In the genomic region with DNA sequence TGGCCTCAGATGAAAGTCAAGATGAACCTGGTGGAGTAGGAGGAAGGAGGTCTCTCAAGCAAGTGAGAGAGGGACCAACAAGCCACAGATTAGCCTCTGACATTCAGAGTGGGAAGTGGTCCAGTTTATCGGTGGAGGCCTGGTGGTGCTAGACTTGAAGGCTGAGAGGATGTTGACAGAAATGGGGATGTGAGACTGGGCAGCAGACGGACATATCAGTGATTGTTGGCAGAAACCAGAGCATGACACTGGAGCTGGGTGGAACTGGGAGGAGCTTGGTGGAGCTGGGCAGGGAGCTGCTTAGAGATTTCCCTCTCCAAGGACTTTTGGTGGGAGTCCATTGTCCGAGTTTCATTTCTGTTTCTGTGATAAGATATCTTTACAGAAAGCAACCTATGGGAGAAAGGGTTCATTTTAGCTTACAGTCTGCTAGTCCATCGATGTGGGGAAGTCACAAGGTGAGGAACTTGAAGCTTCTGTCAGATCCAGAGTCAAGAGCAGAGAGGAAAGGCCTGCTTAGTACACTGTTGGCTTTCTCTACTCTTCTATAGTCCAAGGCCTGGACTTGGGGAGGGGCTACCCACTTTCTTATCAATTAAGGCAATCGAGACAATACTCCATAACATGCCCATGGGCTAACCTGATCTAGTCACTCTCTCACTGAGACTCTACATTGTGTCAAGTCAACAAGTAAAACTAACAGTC, we compare ENCODE assay signal across 12 mouse cellular contexts.
DNase-seq lines count a peak whose midpoint lies in the region; ATAC-seq lines count a peak whose summit lies in the region.
"Had no signal": no experiment of that assay in that cellular context is flagged by ENCODE, and none has a peak within 500 bp of the region (broad histone marks: within the 10 kb centered on the region; RNA-seq: fewer than 3 reads in every experiment).

No protein-coding gene starts in this region.

- no peak overlapping the region for H3K9ac ChIP-seq in liver, embryonic 11.5 days (ENCODE audit: low read depth, low read length)
- H3K9ac ChIP-seq: embryonic facial prominence, embryonic 15.5 days; limb, embryonic 15.5 days had no signal

- no peak overlapping the region for H3K27ac ChIP-seq in liver, embryonic 11.5 days (ENCODE audit: low read depth, low read length)
- H3K27ac ChIP-seq: embryonic facial prominence, embryonic 15.5 days; limb, embryonic 15.5 days had no signal

- no peaks in the 10 kb centered on the region for H3K9me3 ChIP-seq in liver, embryonic 11.5 days (ENCODE audit: control insufficient read depth, low read length)
- H3K9me3 ChIP-seq: embryonic facial prominence, embryonic 15.5 days; limb, embryonic 15.5 days had no signal

- H3K27me3 ChIP-seq in liver, embryonic 11.5 days (replicated peaks; ENCODE audit: control insufficient read depth, insufficient read depth, low read length): no peaks in the 10 kb centered on the region
- H3K27me3 ChIP-seq: embryonic facial prominence, embryonic 15.5 days; limb, embryonic 15.5 days had no signal

- H3K36me3 ChIP-seq in liver, embryonic 11.5 days (ENCODE audit: control insufficient read depth, insufficient read depth, low read length): no peaks in the 10 kb centered on the region
- H3K36me3 ChIP-seq: embryonic facial prominence, embryonic 15.5 days; limb, embryonic 15.5 days had no signal

- ATAC-seq in liver, embryonic 11.5 days (replicated peaks; ENCODE audit: low FRiP score): peak; percentile 23; the same call in 1 of the 2 replicates
- ATAC-seq: CD4-positive, CD25-positive, alpha-beta regulatory T cell, adult 4 months had no signal

- H3K4me3 ChIP-seq in liver, embryonic 11.5 days (ENCODE audit: low read depth, low read length): no peak overlapping the region
- H3K4me3 ChIP-seq: embryonic facial prominence, embryonic 15.5 days; limb, embryonic 15.5 days had no signal

- peak; percentile 9 to 17 for DNase-seq in frontal cortex, postnatal 10 days (ENCODE audit: low spot score in 2 of 2)
- DNase-seq in frontal cortex, adult 2 months (ENCODE audit: extremely low spot score in 1 of 2, low spot score in 1 of 2): no peak
- peak; percentile 5 to 15 for DNase-seq in urinary bladder, postnatal 36 days (ENCODE audit: low spot score in 2 of 2)
- DNase-seq in urinary bladder, postnatal 25 days (ENCODE audit: low spot score): no peak
- no peak for DNase-seq in liver, embryonic 11.5 days (ENCODE audit: low spot score)
- DNase-seq in telencephalon, adult 2 months (ENCODE audit: low read depth, low spot score): peak; percentile 31
- DNase-seq in cerebellum, adult 11-12 months: no peak
- DNase-seq in urinary bladder, postnatal 10 days (ENCODE audit: low spot score): no peak
- DNase-seq: kidney, adult 8-10 months had no signal

- 45% methylated on average over 5 of the region's 5 CpGs for WGBS in liver, embryonic 11.5 days

- H3K4me2 ChIP-seq in liver, embryonic 11.5 days: no peak overlapping the region
- H3K4me2 ChIP-seq: embryonic facial prominence, embryonic 15.5 days; limb, embryonic 15.5 days had no signal

- H3K4me1 ChIP-seq in liver, embryonic 11.5 days (replicated peaks; ENCODE audit: control insufficient read depth, insufficient read depth, low read length): no peaks in the 10 kb centered on the region
- H3K4me1 ChIP-seq: limb, embryonic 15.5 days had no signal

Comparison
In these comparisons a context has a peak if more than half of its experiments do, and no peak if none do; other contexts are left out.
1. DNase-seq: peak in frontal cortex, postnatal 10 days (2 of 2), urinary bladder, postnatal 36 days (2 of 2) and telencephalon, adult 2 months (single experiment); none in frontal cortex, adult 2 months (0 of 2), urinary bladder, postnatal 25 days (single experiment), liver, embryonic 11.5 days (single experiment), cerebellum, adult 11-12 months (single experiment) and urinary bladder, postnatal 10 days (single experiment).